Mouse (Mus musculus) bone marrow macrophage, adult 2 months (primary cell): Measurements from ENCODE around the gene Ephb3. TPM values are rescaled to one million over a fixed set of nuclear protein-coding genes. Genes with fewer than 3 reads are reported as not detected.

Experiments used
- H3K27ac ChIP-seq: 2 replicates; pipeline ENCODE4 v1.5.1; 2012; ENCODE audit warnings: low read depth, low read length; ENCODE audit not compliant: insufficient read depth
- H3K4me1 ChIP-seq: 2 replicates; pipeline ENCODE4 v1.6.1; 2012; ENCODE audit warnings: low read length; ENCODE audit not compliant: control insufficient read depth, insufficient read depth
- H3K4me3 ChIP-seq: 2 replicates; pipeline ENCODE4 v1.5.1; 2012; ENCODE audit warnings: mild to moderate bottlenecking, low read length, moderate library complexity; ENCODE audit not compliant: insufficient read depth
- CTCF ChIP-seq: IDR thresholded peaks from 2 replicates; pipeline ENCODE4 v1.5.1; 2012; ENCODE audit warnings: low read depth, mild to moderate bottlenecking, low read length, moderate library complexity
- POLR2A ChIP-seq: IDR thresholded peaks from 2 replicates; pipeline ENCODE4 v1.6.1; 2012; ENCODE audit warnings: mild to moderate bottlenecking, low read depth, low read length, borderline replicate concordance
- polyA plus RNA-seq: library from polyadenylated mRNA; stranded (reverse); fragments of >200 nt; gene quantifications from 2 replicates; pipeline ENCODE4 v1.2.4, GENCODE M21; 2012; ENCODE audit not compliant: missing spikeins, insufficient read depth, insufficient read length

The Ephb3 gene
- polyA plus RNA-seq, 1 experiment: not detected

GRCm38 (mm10) chr16:21245387-21245786 lies 40.8 kb downstream of the Ephb3 start:
- peaks cover 5% of the 10 kb centered on the region for H3K4me1 ChIP-seq
- TF ChIP-seq CTCF (no peak), POLR2A (no peak)
- H3K4me3 ChIP-seq: no peak overlapping the region
- H3K27ac ChIP-seq: no peak overlapping the region

- Histone ChIP-seq H3K4me1 (peaks cover 5% of the 10 kb centered on the region), H3K27ac (no peak overlapping the region), H3K4me3 (peak overlapping the region; percentile 56)
- TF ChIP-seq POLR2A: no peak
- no peak; the same call in 1 of the 2 replicates for TF ChIP-seq CTCF
These were observed 41.4 kb downstream of the Ephb3 start for GRCm38 (mm10) chr16:21245931-21246390.

DNA sequence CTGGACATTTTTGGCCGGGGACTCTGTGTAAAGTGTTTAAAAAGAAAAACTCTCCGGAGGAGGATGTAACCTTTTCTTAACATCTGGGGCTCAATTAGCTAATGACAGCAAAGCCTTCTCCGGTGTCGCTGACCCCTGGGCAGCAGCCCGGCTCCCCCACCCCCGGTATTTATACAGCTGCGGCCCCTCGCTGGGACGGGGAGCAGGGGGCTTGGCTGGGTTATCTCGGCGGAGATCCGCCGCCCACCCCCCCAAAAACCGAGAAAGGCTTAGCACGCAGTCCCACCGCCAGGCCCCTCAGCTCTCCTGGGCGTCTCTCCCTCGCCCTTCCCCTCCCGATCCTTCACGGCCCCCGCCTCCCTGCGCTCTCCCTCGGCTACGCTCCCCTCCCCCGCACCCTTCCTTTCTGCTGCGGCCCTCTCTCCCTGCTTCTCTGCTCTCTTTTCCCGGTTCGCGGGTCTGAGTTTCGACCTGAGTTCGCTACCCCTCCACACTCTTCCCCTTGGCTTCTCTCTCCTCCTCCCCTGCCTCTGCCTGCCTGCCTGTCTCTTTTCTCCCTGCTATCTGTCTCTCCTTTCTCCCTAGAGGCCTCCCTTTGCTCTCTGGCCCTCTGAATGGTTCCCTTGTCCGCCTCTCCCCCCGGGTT lies 42.0 kb downstream of the Ephb3 start:
- Histone ChIP-seq H3K4me3 (peak overlapping the region; percentile 56), H3K4me1 (peaks cover 5% of the 10 kb centered on the region), H3K27ac (no peak overlapping the region)
- TF ChIP-seq POLR2A (no peak), CTCF (no peak)

DNA sequence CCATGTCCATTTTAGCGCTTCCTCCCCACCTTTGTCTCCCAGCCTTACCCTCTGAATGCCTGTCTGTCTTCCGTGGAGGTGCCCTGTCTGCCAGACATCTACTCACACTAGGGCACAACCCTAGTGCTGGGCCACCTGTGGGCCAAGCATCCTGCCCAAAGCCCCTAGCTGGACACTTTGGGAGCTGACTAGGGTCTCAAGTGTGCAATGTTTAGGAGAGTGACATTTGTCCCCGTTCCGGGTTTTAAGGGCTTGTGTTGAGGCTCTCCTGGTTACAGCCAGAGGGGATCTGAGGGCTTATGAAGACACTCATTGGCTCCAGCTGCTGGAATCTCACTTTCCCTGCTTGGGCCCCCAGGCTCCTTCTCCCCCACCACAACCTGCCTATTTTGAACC lies 42.5 kb downstream of the Ephb3 start:
- H3K4me1 ChIP-seq: peaks cover 5% of the 10 kb centered on the region
- TF ChIP-seq CTCF (no peak), POLR2A (no peak)
- H3K4me3 ChIP-seq: peak overlapping the region; percentile 56; the same call in 1 of the 2 replicates
- no peak overlapping the region for H3K27ac ChIP-seq

DNA sequence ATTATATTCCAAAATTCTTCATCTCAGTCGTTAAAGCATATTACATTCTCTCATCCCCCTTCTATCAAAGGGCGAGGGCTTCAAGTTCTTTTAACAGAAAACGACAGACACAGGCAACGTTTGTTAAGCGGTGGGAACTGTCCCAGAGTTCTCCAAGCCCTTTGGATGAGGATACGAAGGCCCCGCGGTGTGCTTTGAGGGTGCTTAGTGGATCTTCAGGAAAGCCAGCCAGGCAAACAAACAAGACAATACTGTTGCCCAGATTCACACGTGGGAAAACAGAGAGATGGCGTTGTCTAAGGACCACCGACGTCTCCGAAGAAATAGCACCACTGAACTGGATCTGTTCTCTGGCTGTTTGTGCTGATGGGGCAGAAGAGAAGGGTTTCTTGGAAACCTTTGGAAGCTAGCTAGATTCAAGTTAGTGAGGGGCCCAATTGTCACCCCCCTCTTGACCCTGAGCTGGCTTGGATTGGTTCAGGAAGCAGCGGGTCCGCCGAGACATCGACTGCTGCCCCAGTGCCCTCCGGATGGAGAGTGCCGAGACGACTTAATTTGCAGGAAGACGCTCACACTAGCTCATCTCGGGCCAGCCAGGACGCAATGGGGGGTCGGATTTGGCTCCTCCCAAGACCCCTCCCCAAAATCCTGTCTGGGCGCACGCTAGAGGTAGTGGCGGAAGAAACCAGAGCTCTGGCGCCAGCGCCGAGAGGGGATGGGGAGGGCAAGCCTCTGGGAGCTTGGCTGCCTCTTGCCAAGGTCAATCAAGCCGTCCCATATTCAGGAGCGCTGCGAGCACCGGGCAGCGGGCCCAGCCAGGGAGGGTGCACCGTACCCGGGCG lies 43.5 kb downstream of the Ephb3 start:
- Histone ChIP-seq H3K27ac (no peak overlapping the region), H3K4me3 (peak overlapping the region; percentile 45), H3K4me1 (peaks cover 5% of the 10 kb centered on the region)
- TF ChIP-seq CTCF (no peak), POLR2A (no peak)

DNA sequence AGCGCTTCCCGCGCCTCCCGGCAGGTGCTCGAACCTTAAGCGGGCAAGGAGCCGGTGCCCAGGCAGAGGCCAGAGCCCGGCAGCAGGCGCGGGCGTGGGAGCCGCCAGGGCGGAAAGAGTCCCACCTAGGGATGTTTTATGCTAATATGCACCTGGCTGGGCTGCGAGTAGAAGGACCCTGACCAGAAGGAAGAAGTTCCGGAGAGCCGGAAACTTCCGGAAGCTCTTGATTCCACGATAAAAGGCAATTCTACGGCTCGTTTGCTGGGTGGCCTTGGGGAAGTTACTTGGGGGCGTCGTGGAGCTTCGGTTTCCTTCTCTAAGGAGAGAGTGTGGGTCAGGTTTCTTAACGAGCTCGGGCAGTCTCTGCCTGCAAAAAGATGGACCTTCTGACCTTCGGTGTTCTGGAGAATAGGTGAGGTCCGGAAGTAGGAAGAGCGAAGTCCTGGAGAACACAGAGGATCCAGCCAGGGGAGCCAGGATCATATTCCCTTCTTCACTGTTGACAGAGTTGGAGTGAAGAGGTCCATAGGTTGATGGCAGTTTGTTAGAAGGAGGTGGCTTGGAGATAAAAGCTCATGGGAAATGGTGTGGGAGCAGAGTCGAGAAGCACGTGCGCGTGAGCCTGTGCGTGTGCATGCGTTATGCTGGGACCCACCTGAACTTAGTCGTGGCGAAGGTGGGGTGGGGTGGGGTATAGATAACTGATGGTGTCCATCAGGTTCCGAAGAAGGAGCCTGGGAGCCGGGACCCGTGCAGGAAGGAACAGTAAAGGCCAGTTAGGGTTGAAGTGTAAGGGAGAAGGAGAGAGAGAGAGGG lies 44.4 kb downstream of the Ephb3 start:
- TF ChIP-seq POLR2A (no peak), CTCF (peak; percentile 1; the same call in 1 of the 2 replicates)
- peak overlapping the region; percentile 45 for H3K4me3 ChIP-seq
- H3K4me1 ChIP-seq: peaks cover 8% of the 10 kb centered on the region
- no peak overlapping the region for H3K27ac ChIP-seq

DNA sequence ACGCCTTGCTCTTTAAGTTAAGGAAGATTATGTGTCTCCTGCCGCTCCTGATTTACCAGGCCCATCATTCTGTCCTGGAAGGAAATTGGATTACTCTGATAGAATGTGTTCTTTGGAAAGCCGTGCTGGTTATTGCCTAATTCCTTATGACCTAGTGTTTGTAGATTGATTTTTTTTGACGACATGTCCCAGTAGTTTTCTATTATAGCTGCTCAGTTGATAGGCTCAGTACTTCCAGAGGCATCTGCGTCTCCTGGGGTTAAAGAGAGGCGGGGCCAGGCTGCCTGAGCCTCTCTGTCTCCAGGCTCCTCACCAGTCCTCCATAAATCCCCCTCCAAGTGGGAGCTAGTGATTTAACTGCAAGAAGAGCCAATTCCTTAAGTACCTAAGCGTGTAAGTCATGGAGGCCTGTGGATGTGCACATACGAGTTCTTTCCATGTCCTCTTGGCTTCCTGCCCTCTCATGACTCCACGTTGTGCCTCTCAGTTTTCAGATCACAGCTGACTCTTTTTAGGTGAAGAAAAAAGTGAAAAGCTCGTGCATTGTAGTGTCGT lies 47.9 kb downstream of the Ephb3 start:
- Histone ChIP-seq H3K27ac (no peak overlapping the region), H3K4me3 (no peak overlapping the region), H3K4me1 (peaks cover 8% of the 10 kb centered on the region)
- TF ChIP-seq CTCF (no peak), POLR2A (no peak)

DNA sequence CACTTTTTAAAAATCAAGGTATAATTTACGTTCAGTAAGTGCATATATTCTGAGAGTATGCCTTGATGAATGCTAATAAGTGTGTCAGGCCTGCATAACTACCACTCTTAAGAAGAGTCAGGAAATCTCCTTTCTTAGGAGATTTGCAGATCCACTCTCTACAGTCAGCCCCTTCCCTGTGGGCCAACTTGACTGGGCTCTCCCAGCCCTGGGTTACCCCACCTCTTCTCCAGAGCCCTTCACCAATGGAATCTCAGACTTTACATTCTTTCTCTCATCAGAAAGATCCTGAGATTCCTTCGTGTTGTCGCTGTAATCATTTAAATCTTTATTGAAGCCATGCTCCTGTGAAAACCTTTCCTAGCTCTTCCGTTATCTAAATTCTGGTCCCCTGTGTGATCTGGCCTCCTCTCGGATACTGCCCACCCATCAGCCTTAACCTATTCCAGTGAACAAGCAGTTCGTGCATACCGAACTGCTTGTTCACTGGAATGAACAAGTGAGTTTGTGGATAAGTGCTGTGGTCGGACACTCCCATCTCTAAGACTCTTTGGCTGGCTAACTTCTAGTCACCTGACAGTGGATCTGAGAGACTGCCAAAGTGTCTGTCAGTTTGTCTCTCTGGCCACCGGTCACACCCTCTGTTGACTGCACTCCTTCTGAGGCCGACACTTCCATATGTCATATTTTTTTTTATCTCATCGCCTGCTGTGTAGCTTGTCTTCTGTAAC lies 51.2 kb downstream of the Ephb3 start:
- Histone ChIP-seq H3K27ac (no peak overlapping the region), H3K4me1 (peaks cover 2% of the 10 kb centered on the region; the same call in 1 of the 2 replicates), H3K4me3 (no peak overlapping the region)
- TF ChIP-seq POLR2A (no peak), CTCF (no peak)

DNA sequence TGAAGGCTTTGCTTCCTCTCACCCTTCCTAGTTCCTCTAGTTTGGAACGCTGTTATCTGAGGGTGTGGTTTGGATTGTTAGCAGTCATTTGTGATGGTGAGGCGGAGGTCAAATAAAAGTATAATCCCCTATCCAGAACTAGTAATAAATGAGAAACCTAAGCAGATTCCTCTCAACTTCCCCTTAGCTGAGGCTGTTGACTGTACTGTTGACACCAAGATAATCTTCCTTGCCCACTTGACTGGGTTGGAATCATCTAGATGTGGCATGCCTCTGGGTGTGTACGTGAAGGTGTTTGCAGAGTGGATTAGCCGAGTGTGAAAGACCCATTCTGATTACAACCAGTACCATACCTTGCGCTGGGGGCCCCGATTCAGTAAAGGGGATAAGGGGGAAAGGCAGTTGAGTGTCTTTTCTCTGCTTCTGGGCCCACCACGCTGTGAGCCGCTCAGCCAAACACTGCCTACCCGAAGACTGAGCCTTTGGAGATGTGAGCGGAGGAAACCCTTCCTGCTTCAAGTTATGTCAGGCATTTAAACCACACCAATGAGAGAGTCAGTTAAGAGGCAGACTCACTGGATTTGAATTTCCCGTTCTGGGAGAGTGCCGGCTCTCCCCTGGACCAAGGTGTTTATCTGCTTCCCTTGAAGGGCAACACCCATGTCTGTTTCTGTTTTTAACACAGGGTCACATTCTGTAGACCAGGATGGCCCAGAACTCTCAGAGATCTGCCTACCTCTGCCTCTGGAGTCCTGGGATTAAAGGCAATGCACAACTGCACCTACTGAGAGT lies 52.2 kb downstream of the Ephb3 start:
- Histone ChIP-seq H3K4me3 (no peak overlapping the region), H3K4me1 (peaks cover 2% of the 10 kb centered on the region; the same call in 1 of the 2 replicates), H3K27ac (no peak overlapping the region)
- TF ChIP-seq CTCF (no peak), POLR2A (no peak)
